24 mouse cellular contexts compared by ENCODE assay signal in genomic region chr17:26957872-26958271, GRCm38 (mm10). TPM values are rescaled to one million over a fixed set of nuclear protein-coding genes. Genes with fewer than 3 reads are reported as not detected.
DNase-seq lines count a peak whose midpoint lies in the region; ATAC-seq and TF ChIP-seq lines count a peak whose summit lies in the region.
"Had no signal": no experiment of that assay in that cellular context is flagged by ENCODE, and none has a peak within 500 bp of the region (broad histone marks: within the 10 kb centered on the region; RNA-seq: fewer than 3 reads in every experiment).

No protein-coding gene starts in this region.

- no peak for ATAC-seq in liver, embryonic 13.5 days (ENCODE audit: low read depth)
- ATAC-seq in G1E (ENCODE audit: extremely low read depth, insufficient number of reproducible peaks, low FRiP score, poor library complexity, severe bottlenecking) = no peak
- no peak for ATAC-seq in liver, embryonic 14.5 days (ENCODE audit: insufficient read depth)
- no peak for ATAC-seq in erythroid progenitor cell, adult 5-6 weeks (replicated peaks; ENCODE audit: low FRiP score, poor library complexity, severe bottlenecking)
- ATAC-seq: activated CD4-positive, CD25-positive, alpha-beta regulatory T cell, adult 4 months; CD4-positive, CD25-positive, alpha-beta regulatory T cell, adult 4 months; forebrain, embryonic 13.5 days; forebrain, embryonic 16.5 days; hindbrain, embryonic 16.5 days had no signal

- no peak overlapping the region; the same call in 1 of the 2 replicates for H3K9ac ChIP-seq in liver, embryonic 13.5 days
- no peak overlapping the region for H3K9ac ChIP-seq in liver, embryonic 14.5 days (replicated peaks)
- H3K9ac ChIP-seq: embryonic facial prominence, embryonic 13.5 days; forebrain, embryonic 13.5 days; hindbrain, embryonic 13.5 days had no signal

- 90% methylated on average over 5 of the region's 5 CpGs for WGBS in liver, embryonic 13.5 days (ENCODE audit: insufficient replicate concordance)
- WGBS in liver, embryonic 14.5 days (ENCODE audit: insufficient replicate concordance) = 89% methylated on average over 5 of the region's 5 CpGs

- no peak overlapping the region for H3K4me3 ChIP-seq in layer of hippocampus, adult 2 months
- peak overlapping the region; percentile 44; the same call in 1 of the 2 replicates for H3K4me3 ChIP-seq in liver, embryonic 13.5 days (replicated peaks)
- H3K4me3 ChIP-seq in G1E (ENCODE audit: low read depth, low read length) = 0 out of 2 replicates have a peak overlapping the region, but pooled peaks have one; percentile 59
- H3K4me3 ChIP-seq in liver, embryonic 14.5 days (ENCODE audit: insufficient read depth in 1 of 2, low read depth in 2 of 2, low read length in 2 of 2) = no peak overlapping the region
- H3K4me3 ChIP-seq: embryonic facial prominence, embryonic 13.5 days; forebrain, embryonic 10.5 days; forebrain, embryonic 13.5 days; hindbrain, embryonic 10.5 days; hindbrain, embryonic 13.5 days had no signal

- DNase-seq in layer of hippocampus, adult 2 months (ENCODE audit: low spot score in 2 of 2) = no peak
- DNase-seq in layer of hippocampus, adult 9-11 months = no peak
- DNase-seq in liver, embryonic 13.5 days = no peak
- DNase-seq in liver (no peak), G1E (ENCODE audit: low spot score) (no peak)
- no peak for DNase-seq in liver, embryonic 14.5 days (ENCODE audit: low read depth in 3 of 3, low spot score in 3 of 3)
- DNase-seq in adrenal gland, adult 8-10 months = no peak
- DNase-seq: adrenal gland, postnatal 10 days; adrenal gland, postnatal 36 days; cerebellum, adult 2 months; cerebellum, postnatal 36 days; embryo, embryonic 11 days; gastrocnemius, postnatal 10 days had no signal

- peaks cover 9% of the 10 kb centered on the region; the same call in 1 of the 2 replicates for H3K27me3 ChIP-seq in liver, embryonic 13.5 days
- H3K27me3 ChIP-seq in G1E (ENCODE audit: insufficient read depth, low read length) = no peaks in the 10 kb centered on the region; the same call in 1 of the 2 replicates
- no peaks in the 10 kb centered on the region for H3K27me3 ChIP-seq in liver, embryonic 14.5 days (ENCODE audit: control insufficient read depth, insufficient read depth, low read length)
- H3K27me3 ChIP-seq: embryonic facial prominence, embryonic 13.5 days; forebrain, embryonic 13.5 days; hindbrain, embryonic 13.5 days had no signal

- peaks cover 66% of the 10 kb centered on the region for H3K4me1 ChIP-seq in liver, embryonic 13.5 days (replicated peaks)
- H3K4me1 ChIP-seq in G1E (ENCODE audit: insufficient read depth, low read depth, low read length) = peaks cover 75% of the 10 kb centered on the region
- H3K4me1 ChIP-seq in liver, embryonic 14.5 days (replicated peaks; ENCODE audit: control insufficient read depth in 2 of 2, insufficient read depth in 2 of 2, low read length in 1 of 2) = peaks cover 20 to 34% of the 10 kb centered on the region in 2 experiments

- TF ChIP-seq EP300 in liver, embryonic 14.5 days (IDR thresholded peaks at IDR 0.05; ENCODE audit: low read depth) = no peak

- peak overlapping the region; percentile 51; the same call in 1 of the 2 replicates for H3K27ac ChIP-seq in layer of hippocampus, adult 2 months
- H3K27ac ChIP-seq in liver, embryonic 13.5 days = peak overlapping the region; percentile 87
- H3K27ac ChIP-seq in liver, embryonic 14.5 days = no peak overlapping the region
- H3K27ac ChIP-seq: embryonic facial prominence, embryonic 10.5 days; embryonic facial prominence, embryonic 13.5 days; forebrain, embryonic 10.5 days; forebrain, embryonic 13.5 days; hindbrain, embryonic 10.5 days; hindbrain, embryonic 13.5 days had no signal

- no peak for TF ChIP-seq CTCF in layer of hippocampus, adult 2 months (conservative IDR thresholded peaks at IDR 0.05)
- TF ChIP-seq CTCF in G1E (IDR thresholded peaks at IDR 0.05; ENCODE audit: low read depth, low read length) = no peak
- no peak for TF ChIP-seq CTCF in liver, embryonic 14.5 days (IDR thresholded peaks at IDR 0.05; ENCODE audit: low read depth)

- H3K9me3 ChIP-seq in liver, embryonic 13.5 days (replicated peaks) = no peaks in the 10 kb centered on the region
- no peaks in the 10 kb centered on the region for H3K9me3 ChIP-seq in G1E (replicated peaks)
- no peaks in the 10 kb centered on the region for H3K9me3 ChIP-seq in liver, embryonic 14.5 days (ENCODE audit: control insufficient read depth, low read length)
- H3K9me3 ChIP-seq: embryonic facial prominence, embryonic 10.5 days; embryonic facial prominence, embryonic 13.5 days; forebrain, embryonic 10.5 days; forebrain, embryonic 13.5 days; hindbrain, embryonic 10.5 days; hindbrain, embryonic 13.5 days had no signal

- peak overlapping the region; percentile 68 for H3K4me2 ChIP-seq in liver, embryonic 13.5 days
- peak overlapping the region; percentile 75 for H3K4me2 ChIP-seq in liver, embryonic 14.5 days (ENCODE audit: low read depth)
- H3K4me2 ChIP-seq: embryonic facial prominence, embryonic 13.5 days; forebrain, embryonic 13.5 days; hindbrain, embryonic 13.5 days had no signal

- peaks cover 22% of the 10 kb centered on the region; the same call in 1 of the 2 replicates for H3K36me3 ChIP-seq in liver, embryonic 13.5 days
- H3K36me3 ChIP-seq in G1E (replicated peaks) = peaks cover 88% of the 10 kb centered on the region
- H3K36me3 ChIP-seq in liver, embryonic 14.5 days (replicated peaks; ENCODE audit: control insufficient read depth, insufficient read depth, low read depth) = no peaks in the 10 kb centered on the region

RNA-seq across cellular contexts. Expression of gene Zbtb9, which starts 15.1 kb away (rescaled TPM):
- 10 to 100 TPM; 14.8 to 15.7 TPM for total RNA-seq in layer of hippocampus, adult 2 months (2021)
- 6.3 and 7.0 TPM in 2 replicates for polyA plus RNA-seq in liver, embryonic 13.5 days (2015; fragmentation: Nextera tagmentation; extraction: Ambion mirVana)
- 3.6 and 4.4 TPM in 2 replicates for total RNA-seq in G1E (2014; fragmentation: Nextera tagmentation)
- 25.6 and 27.5 TPM in 2 replicates for total RNA-seq in G1E (2017)
- polyA plus RNA-seq in G1E (2012) = 10.9 and 11.1 TPM in 2 replicates
- polyA plus RNA-seq in liver, embryonic 14.5 days (2012; rRNA removed) = 3.1 and 4.0 TPM in 2 replicates
- 2.6 and 3.4 TPM in 2 replicates for polyA plus RNA-seq in liver, embryonic 14.5 days (2014; fragmentation: Nextera tagmentation; extraction: Ambion mirVana)
- total RNA-seq in erythroid progenitor cell, adult 5-6 weeks (2015; ENCODE audit: low replicate concordance) = 1.4 TPM in 1 of 2 replicates, not detected in the other
- 7.1 and 8.1 TPM in 2 replicates for total RNA-seq in erythroid progenitor cell, adult 5-6 weeks (2017; ENCODE audit: low replicate concordance)
- total RNA-seq in adrenal gland, adult 8-10 months (2022) = 10 to 100 TPM in 1 of 4 experiments, 1 to 10 TPM in 3; 6.6 to 10.1 (median 9.0) TPM

RNA-seq across cellular contexts. Expression of gene Syngap1, which starts 16.8 kb away (rescaled TPM):
- total RNA-seq in layer of hippocampus, adult 2 months (2021) = 100 to 1,000 TPM; 463 to 497 TPM
- 0.25 and 0.44 TPM in 2 replicates for polyA plus RNA-seq in liver, embryonic 13.5 days (2015; fragmentation: Nextera tagmentation; extraction: Ambion mirVana)
- 88.0 and 117 TPM in 2 replicates for total RNA-seq in G1E (2014; fragmentation: Nextera tagmentation)
- 7.3 and 10.2 TPM in 2 replicates for total RNA-seq in G1E (2017)
- polyA plus RNA-seq in G1E (2012) = 22.3 and 24.1 TPM in 2 replicates
- 3.4 TPM in 2 replicates for polyA plus RNA-seq in liver, embryonic 14.5 days (2012; rRNA removed)
- polyA plus RNA-seq in liver, embryonic 14.5 days (2014; fragmentation: Nextera tagmentation; extraction: Ambion mirVana) = 0.08 and 0.13 TPM in 2 replicates
- 3.8 and 4.3 TPM in 2 replicates for total RNA-seq in erythroid progenitor cell, adult 5-6 weeks (2015; ENCODE audit: low replicate concordance)
- 11.7 and 14.4 TPM in 2 replicates for total RNA-seq in erythroid progenitor cell, adult 5-6 weeks (2017; ENCODE audit: low replicate concordance)
- total RNA-seq in adrenal gland, adult 8-10 months (2022) = 10 to 100 TPM; 19.7 to 36.9 (median 26.9) TPM
- polyA plus RNA-seq: activated CD4-positive, CD25-positive, alpha-beta regulatory T cell, adult 4 months; CD4-positive, CD25-positive, alpha-beta regulatory T cell, adult 4 months had no signal

RNA-seq across cellular contexts. Expression of gene Cuta, which starts 18.5 kb away (rescaled TPM):
- 10 to 100 TPM; 91.3 to 95.8 TPM for total RNA-seq in layer of hippocampus, adult 2 months (2021)
- 111 and 118 TPM in 2 replicates for polyA plus RNA-seq in liver, embryonic 13.5 days (2015; fragmentation: Nextera tagmentation; extraction: Ambion mirVana)
- total RNA-seq in G1E (2014; fragmentation: Nextera tagmentation) (319 and 371 TPM in 2 replicates), G1E (2017) (182 and 190 TPM in 2 replicates)
- 526 and 563 TPM in 2 replicates for polyA plus RNA-seq in G1E (2012)
- 53.0 and 53.5 TPM in 2 replicates for polyA plus RNA-seq in liver, embryonic 14.5 days (2012; rRNA removed)
- polyA plus RNA-seq in liver, embryonic 14.5 days (2014; fragmentation: Nextera tagmentation; extraction: Ambion mirVana) = 82.5 and 86.8 TPM in 2 replicates
- total RNA-seq in erythroid progenitor cell, adult 5-6 weeks (2015; ENCODE audit: low replicate concordance) = 54.9 and 88.3 TPM in 2 replicates
- total RNA-seq in erythroid progenitor cell, adult 5-6 weeks (2017; ENCODE audit: low replicate concordance) = 8.2 and 9.3 TPM in 2 replicates
- 100 to 1,000 TPM; 151 to 162 (median 155) TPM for total RNA-seq in adrenal gland, adult 8-10 months (2022)

RNA-seq across cellular contexts. Expression of gene Phf1, which starts 25.0 kb away (rescaled TPM):
- 10 to 100 TPM; 31.4 to 33.9 TPM for total RNA-seq in layer of hippocampus, adult 2 months (2021)
- 1.4 and 1.6 TPM in 2 replicates for polyA plus RNA-seq in liver, embryonic 13.5 days (2015; fragmentation: Nextera tagmentation; extraction: Ambion mirVana)
- total RNA-seq in G1E (2014; fragmentation: Nextera tagmentation) (6.5 and 8.4 TPM in 2 replicates), G1E (2017) (7.3 and 7.4 TPM in 2 replicates)
- polyA plus RNA-seq in G1E (2012) = 21.6 and 21.7 TPM in 2 replicates
- polyA plus RNA-seq in liver, embryonic 14.5 days (2012; rRNA removed) = 6.3 and 6.4 TPM in 2 replicates
- 0.94 and 1.7 TPM in 2 replicates for polyA plus RNA-seq in liver, embryonic 14.5 days (2014; fragmentation: Nextera tagmentation; extraction: Ambion mirVana)
- 23.1 and 29.6 TPM in 2 replicates for total RNA-seq in erythroid progenitor cell, adult 5-6 weeks (2015; ENCODE audit: low replicate concordance)
- 19.4 and 34.5 TPM in 2 replicates for total RNA-seq in erythroid progenitor cell, adult 5-6 weeks (2017; ENCODE audit: low replicate concordance)
- 10 to 100 TPM; 46.9 to 60.1 (median 53.5) TPM for total RNA-seq in adrenal gland, adult 8-10 months (2022)

RNA-seq across cellular contexts. Expression of gene Kifc5b, which starts 41.0 kb away (rescaled TPM):
- 1 to 10 TPM; 2.8 to 3.3 TPM for total RNA-seq in layer of hippocampus, adult 2 months (2021)
- 4.7 and 5.2 TPM in 2 replicates for polyA plus RNA-seq in liver, embryonic 13.5 days (2015; fragmentation: Nextera tagmentation; extraction: Ambion mirVana)
- total RNA-seq in G1E (2014; fragmentation: Nextera tagmentation) (17.1 and 23.0 TPM in 2 replicates), G1E (2017) (15.0 and 15.7 TPM in 2 replicates)
- polyA plus RNA-seq in G1E (2012) = 30.1 and 36.1 TPM in 2 replicates
- polyA plus RNA-seq in liver, embryonic 14.5 days (2012; rRNA removed) = 12.2 and 13.8 TPM in 2 replicates
- polyA plus RNA-seq in liver, embryonic 14.5 days (2014; fragmentation: Nextera tagmentation; extraction: Ambion mirVana) = 2.7 and 3.3 TPM in 2 replicates
- 34.8 and 41.4 TPM in 2 replicates for total RNA-seq in erythroid progenitor cell, adult 5-6 weeks (2015; ENCODE audit: low replicate concordance)
- 197 and 257 TPM in 2 replicates for total RNA-seq in erythroid progenitor cell, adult 5-6 weeks (2017; ENCODE audit: low replicate concordance)
- 1 to 10 TPM; 1.0 to 3.2 (median 1.6) TPM for total RNA-seq in adrenal gland, adult 8-10 months (2022)

Comparison
In these comparisons a context has a peak if more than half of its experiments do, and no peak if none do; other contexts are left out.
1. H3K4me3 ChIP-seq: peak in liver, embryonic 13.5 days (single experiment) and G1E (single experiment); none in layer of hippocampus, adult 2 months (single experiment) and liver, embryonic 14.5 days (0 of 2).